ENCODE assay signal across 8 mouse cellular contexts in the genomic region with DNA sequence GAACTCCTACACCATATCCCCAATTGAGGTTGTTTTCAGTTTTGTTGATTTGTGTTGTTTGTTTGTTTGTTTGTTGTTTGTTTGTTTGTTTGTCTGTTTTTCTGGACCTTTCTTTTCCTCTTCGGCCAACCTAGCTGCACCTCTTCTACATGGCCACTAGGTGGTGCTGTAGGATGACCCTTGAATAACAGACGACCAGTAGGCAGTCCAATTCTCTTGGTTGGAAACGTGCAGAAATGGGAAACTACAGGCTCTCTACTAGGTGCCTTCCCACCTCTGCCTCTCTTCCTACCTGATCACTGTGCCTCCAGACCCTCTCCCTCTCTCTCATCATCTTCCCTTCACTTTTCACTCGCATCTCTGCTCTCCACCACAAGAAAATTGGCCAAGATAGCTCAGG. TPM values are rescaled to one million over a fixed set of nuclear protein-coding genes. Genes with fewer than 3 reads are reported as not detected.
DNase-seq lines count a peak whose midpoint lies in the region; ATAC-seq and TF ChIP-seq lines count a peak whose summit lies in the region.

No protein-coding gene starts in this region.

- in situ Hi-C loops in Patski (cut with MboI; ENCODE audit: low pct_unique_long_range_greater_than_20kb): loop anchor here (10.0 kb wide), 1 partner anchor 181 kb away; the partner anchor contains the start of gene Lamtor5

- no peak for TF ChIP-seq EP300 in liver, embryonic 14.5 days (IDR thresholded peaks at IDR 0.05; ENCODE audit: low read depth)

- ATAC-seq in liver, embryonic 14.5 days (ENCODE audit: insufficient read depth): no peak
- no peak for ATAC-seq in liver, embryonic 11.5 days (replicated peaks; ENCODE audit: low FRiP score)
- peak; percentile 38 for ATAC-seq in Patski
- no peak for ATAC-seq in neural tube, embryonic 11.5 days (ENCODE audit: insufficient read depth, low FRiP score, low TSS enrichment)
- no peak; the same call in 1 of the 2 replicates for ATAC-seq in monocyte, adult 5-6 weeks (replicated peaks; ENCODE audit: insufficient number of reproducible peaks, low FRiP score, low TSS enrichment, poor library complexity, severe bottlenecking)

- H3K27ac ChIP-seq in liver, embryonic 14.5 days: no peak overlapping the region
- no peak overlapping the region for H3K27ac ChIP-seq in liver, embryonic 11.5 days (ENCODE audit: low read depth, low read length)
- no peak overlapping the region for H3K27ac ChIP-seq in neural tube, embryonic 11.5 days (ENCODE audit: low read depth, low read length)

- H3K4me3 ChIP-seq in liver, embryonic 14.5 days (ENCODE audit: insufficient read depth in 1 of 2, low read depth in 2 of 2, low read length in 2 of 2): no peak overlapping the region
- no peak overlapping the region for H3K4me3 ChIP-seq in liver, embryonic 11.5 days (ENCODE audit: low read depth, low read length)
- no peak overlapping the region for H3K4me3 ChIP-seq in neural tube, embryonic 11.5 days (ENCODE audit: low read depth, low read length)

- 1% methylated on average over 4 of the region's 4 CpGs for WGBS in liver, embryonic 14.5 days (ENCODE audit: insufficient replicate concordance)
- WGBS in liver, embryonic 11.5 days: 8% methylated on average over 4 of the region's 4 CpGs
- 6% methylated on average over 4 of the region's 4 CpGs for WGBS in neural tube, embryonic 11.5 days

- H3K9me3 ChIP-seq in liver, embryonic 14.5 days (ENCODE audit: control insufficient read depth, low read length): no peaks in the 10 kb centered on the region
- H3K9me3 ChIP-seq in liver, embryonic 11.5 days (ENCODE audit: control insufficient read depth, low read length): no peaks in the 10 kb centered on the region
- H3K9me3 ChIP-seq in neural tube, embryonic 11.5 days (ENCODE audit: control insufficient read depth, low read length): no peaks in the 10 kb centered on the region

- peak; percentile 85 for TF ChIP-seq CTCF in liver, embryonic 14.5 days (IDR thresholded peaks at IDR 0.05; ENCODE audit: low read depth)
- TF ChIP-seq CTCF in Patski (IDR thresholded peaks at IDR 0.05): peak; percentile 94

- POLR2A ChIA-PET in Patski (lab: Charles Lee): no interaction called here

- no peaks in the 10 kb centered on the region for H3K27me3 ChIP-seq in liver, embryonic 14.5 days (ENCODE audit: control insufficient read depth, insufficient read depth, low read length)
- H3K27me3 ChIP-seq in liver, embryonic 11.5 days (replicated peaks; ENCODE audit: control insufficient read depth, insufficient read depth, low read length): no peaks in the 10 kb centered on the region
- no peaks in the 10 kb centered on the region for H3K27me3 ChIP-seq in Patski
- no peaks in the 10 kb centered on the region for H3K27me3 ChIP-seq in neural tube, embryonic 11.5 days (ENCODE audit: control insufficient read depth, insufficient read depth, low read length)

- CTCF ChIA-PET in Patski (lab: Charles Lee): interaction anchor here (0.7 to 2.7 kb wide), 19 partner anchors 9 to 369 kb away, joined by 3 to 16 read pairs (median 3); no protein-coding TSS in a partner anchor

- DNase-seq in liver, embryonic 14.5 days (ENCODE audit: low read depth in 3 of 3, low spot score in 3 of 3): peak in 2 of 3 experiments; percentile 5 to 11
- no peak for DNase-seq in liver, embryonic 11.5 days (ENCODE audit: low spot score)
- DNase-seq in Patski (ENCODE audit: low read depth, low spot score): peak; percentile 9
- peak; percentile 74 to 84 for DNase-seq in cerebellum, postnatal 10 days
- peak; percentile 65 for DNase-seq in heart, postnatal 4 days
- peak; percentile 28 for DNase-seq in left cerebral cortex, postnatal 4 days
- peak; percentile 54 for DNase-seq in neural tube, embryonic 11.5 days (ENCODE audit: low spot score)

- H3K9ac ChIP-seq in liver, embryonic 14.5 days (replicated peaks): no peak overlapping the region
- no peak overlapping the region for H3K9ac ChIP-seq in liver, embryonic 11.5 days (ENCODE audit: low read depth, low read length)
- H3K9ac ChIP-seq in neural tube, embryonic 11.5 days (ENCODE audit: low read length): no peak overlapping the region

- no peak overlapping the region for H3K4me2 ChIP-seq in liver, embryonic 14.5 days (ENCODE audit: low read depth)
- H3K4me2 ChIP-seq in liver, embryonic 11.5 days: no peak overlapping the region
- no peak overlapping the region for H3K4me2 ChIP-seq in neural tube, embryonic 11.5 days (ENCODE audit: low read depth)

- H3K4me1 ChIP-seq in liver, embryonic 14.5 days (replicated peaks; ENCODE audit: control insufficient read depth in 2 of 2, insufficient read depth in 2 of 2, low read length in 1 of 2): no peaks in the 10 kb centered on the region
- H3K4me1 ChIP-seq in liver, embryonic 11.5 days (replicated peaks; ENCODE audit: control insufficient read depth, insufficient read depth, low read length): no peaks in the 10 kb centered on the region
- no peaks in the 10 kb centered on the region for H3K4me1 ChIP-seq in neural tube, embryonic 11.5 days (ENCODE audit: control insufficient read depth, insufficient read depth, low read length)

- H3K36me3 ChIP-seq in liver, embryonic 14.5 days (replicated peaks; ENCODE audit: control insufficient read depth, insufficient read depth, low read depth): no peaks in the 10 kb centered on the region
- H3K36me3 ChIP-seq in liver, embryonic 11.5 days (ENCODE audit: control insufficient read depth, insufficient read depth, low read length): no peaks in the 10 kb centered on the region
- no peaks in the 10 kb centered on the region for H3K36me3 ChIP-seq in neural tube, embryonic 11.5 days (ENCODE audit: control insufficient read depth, insufficient read depth, low read length)

- intact Hi-C loops in left cerebral cortex, postnatal 4 days (cut with DNase I): loop anchor here (2.0 to 10.0 kb wide), 2 partner anchors 93 to 181 kb away; partner anchors contain the start of gene Lamtor5

RNA-seq across cellular contexts. Expression of gene Kcna2, which starts 6.9 kb away (rescaled TPM):
- polyA plus RNA-seq in liver, embryonic 14.5 days (2012; rRNA removed): 0.12 and 0.15 TPM in 2 replicates
- polyA plus RNA-seq in liver, embryonic 14.5 days (2014; fragmentation: Nextera tagmentation; extraction: Ambion mirVana): 0.05 and 0.06 TPM in 2 replicates
- 0.05 and 0.08 TPM in 2 replicates for polyA plus RNA-seq in liver, embryonic 11.5 days (2014; fragmentation: Nextera tagmentation; extraction: Ambion mirVana)
- polyA plus RNA-seq in Patski (2021): 0.01 TPM
- under 1 TPM; 0.14 to 0.43 TPM for total RNA-seq in heart, postnatal 4 days (2021)
- 10 to 100 TPM; 21.6 to 21.8 TPM for total RNA-seq in left cerebral cortex, postnatal 4 days (2021)
- polyA plus RNA-seq in neural tube, embryonic 11.5 days (2014; fragmentation: Nextera tagmentation; extraction: Ambion mirVana): 0.17 and 0.24 TPM in 2 replicates
- 0.10 TPM in 1 of 3 replicates, not detected in the others for total RNA-seq in monocyte, adult 5-6 weeks (2017)

RNA-seq across cellular contexts. Expression of gene Kcna3, which starts 58.1 kb away (rescaled TPM):
- 0.51 and 0.76 TPM in 2 replicates for polyA plus RNA-seq in liver, embryonic 14.5 days (2012; rRNA removed)
- polyA plus RNA-seq in liver, embryonic 14.5 days (2014; fragmentation: Nextera tagmentation; extraction: Ambion mirVana): 0.58 and 1.1 TPM in 2 replicates
- polyA plus RNA-seq in liver, embryonic 11.5 days (2014; fragmentation: Nextera tagmentation; extraction: Ambion mirVana): 3.4 and 3.6 TPM in 2 replicates
- not detected for polyA plus RNA-seq in Patski (2021)
- under 1 TPM; 0.50 to 0.69 TPM for total RNA-seq in heart, postnatal 4 days (2021)
- 10 to 100 TPM; 32.9 to 36.6 TPM for total RNA-seq in left cerebral cortex, postnatal 4 days (2021)
- 2.9 and 3.6 TPM in 2 replicates for polyA plus RNA-seq in neural tube, embryonic 11.5 days (2014; fragmentation: Nextera tagmentation; extraction: Ambion mirVana)
- total RNA-seq in monocyte, adult 5-6 weeks (2017): 5.3 to 23.6 TPM (median 8.3 TPM) in 3 replicates
